Mouse (Mus musculus) CD4-positive, CD25-positive, alpha-beta regulatory T cell, adult 4 months (primary cell): ENCODE data around the gene Casz1. TPM values are rescaled to one million over a fixed set of nuclear protein-coding genes. Genes with fewer than 3 reads are reported as not detected.

Experiments used
- ATAC-seq: one replicate; pipeline ENCODE4 v1.8.0; 2017
- polyA plus RNA-seq, 2 experiments: library from polyadenylated mRNA; unstranded; fragments of 100-300 nt; shearing (Covaris generic); gene quantifications; one replicate each; pipeline ENCODE4 v1.2.1; 2017

Gene Casz1
- polyA plus RNA-seq, 2 experiments from 2014 or later = 1.0 to 1.9 TPM

DNA sequence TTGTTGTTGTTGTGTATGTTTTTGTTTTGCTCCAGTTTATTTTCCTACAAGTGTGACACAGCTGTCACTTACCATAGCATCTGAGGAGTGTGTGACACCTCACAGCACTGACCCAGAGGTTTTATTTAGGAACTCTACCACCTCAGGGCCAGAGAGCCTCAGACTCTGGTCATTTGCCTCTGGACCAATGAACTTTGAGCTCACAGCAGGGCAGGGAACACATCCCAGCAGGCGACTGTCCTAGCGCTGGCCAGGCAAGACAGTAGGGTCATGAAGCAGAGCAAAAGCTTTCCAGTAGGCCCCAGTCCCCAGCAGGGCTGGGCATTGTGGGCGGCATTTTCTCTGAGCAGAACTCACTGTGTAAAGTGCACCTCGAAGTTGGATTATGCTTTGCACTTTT lies 1.2 kb upstream of the Casz1 start:
- no peak for ATAC-seq

DNA sequence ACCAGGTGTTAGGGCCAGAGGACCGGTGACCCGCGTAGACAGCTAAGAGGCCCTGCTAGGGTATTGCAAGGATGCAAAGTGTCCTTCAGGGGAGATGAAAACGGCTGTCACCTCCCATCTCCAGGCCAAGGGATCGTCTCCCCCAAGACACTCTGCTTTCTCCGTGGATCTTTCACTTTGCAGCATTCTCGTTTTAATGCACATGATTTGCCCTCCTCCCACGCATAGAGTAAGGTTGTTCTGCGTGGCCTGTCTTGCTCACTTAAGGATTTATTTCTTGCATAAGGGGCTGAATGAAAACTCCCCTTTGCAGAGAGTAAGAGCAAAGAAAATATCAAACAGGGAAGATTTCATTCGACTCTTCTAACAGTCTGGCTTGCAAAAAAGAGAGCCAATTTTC lies 593 bp upstream of the Casz1 start:
- ATAC-seq = no peak

DNA sequence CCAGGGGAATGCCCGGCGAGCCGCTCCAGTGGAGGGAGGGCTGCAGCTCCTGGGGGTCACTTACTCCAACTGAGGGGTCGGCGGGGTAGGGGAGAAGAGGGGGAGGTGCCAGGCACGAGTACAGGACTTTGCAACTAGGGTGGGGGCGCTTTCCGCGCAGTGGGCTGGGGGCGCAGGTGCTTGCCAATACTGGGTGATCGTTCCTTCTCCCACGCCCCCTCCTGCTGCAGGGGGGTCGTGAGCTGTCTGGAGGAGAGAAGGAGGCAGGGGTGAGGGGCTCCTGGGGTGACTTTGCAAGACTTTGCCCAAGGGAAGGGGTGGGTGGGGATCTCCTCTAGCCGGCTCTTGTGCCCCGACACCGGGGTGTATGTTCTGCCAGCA lies 541 bp downstream of the Casz1 start:
- ATAC-seq = no peak

GRCm38 (mm10) chr4:148805161-148805810 lies 1.1 kb downstream of the Casz1 start:
- ATAC-seq = no peak

GRCm38 (mm10) chr4:148805811-148806747 lies 1.9 kb downstream of the Casz1 start:
- ATAC-seq = no peak

DNA sequence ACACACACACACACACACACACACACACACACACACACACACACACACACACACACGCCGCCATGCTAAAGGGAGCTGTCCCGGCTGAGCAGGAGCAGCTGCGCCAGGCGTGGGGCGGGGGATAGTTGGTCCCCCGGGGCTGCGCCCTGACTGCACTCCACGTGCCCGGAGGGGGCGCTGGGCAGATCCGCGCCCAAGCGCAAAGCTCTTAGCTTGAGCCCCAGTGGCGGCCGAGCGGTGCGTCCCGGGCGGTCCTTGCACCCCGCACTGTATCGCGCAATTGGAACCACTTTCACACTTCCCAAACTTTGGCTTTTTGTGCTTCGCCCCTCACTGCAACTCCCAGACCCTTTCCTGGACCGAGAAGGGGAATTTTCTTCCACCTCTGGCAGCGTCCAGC lies 2.6 kb downstream of the Casz1 start:
- ATAC-seq = no peak

- ATAC-seq = no peak
Observed at GRCm38 (mm10) chr4:148807397-148807796, 3.2 kb downstream of the Casz1 start.

- no peak for ATAC-seq
Observed at GRCm38 (mm10) chr4:148808839-148809238, 4.6 kb downstream of the Casz1 start.

GRCm38 (mm10) chr4:148810706-148811105 lies 6.5 kb downstream of the Casz1 start:
- no peak for ATAC-seq

GRCm38 (mm10) chr4:148811940-148812339 lies 7.7 kb downstream of the Casz1 start:
- ATAC-seq = no peak

DNA sequence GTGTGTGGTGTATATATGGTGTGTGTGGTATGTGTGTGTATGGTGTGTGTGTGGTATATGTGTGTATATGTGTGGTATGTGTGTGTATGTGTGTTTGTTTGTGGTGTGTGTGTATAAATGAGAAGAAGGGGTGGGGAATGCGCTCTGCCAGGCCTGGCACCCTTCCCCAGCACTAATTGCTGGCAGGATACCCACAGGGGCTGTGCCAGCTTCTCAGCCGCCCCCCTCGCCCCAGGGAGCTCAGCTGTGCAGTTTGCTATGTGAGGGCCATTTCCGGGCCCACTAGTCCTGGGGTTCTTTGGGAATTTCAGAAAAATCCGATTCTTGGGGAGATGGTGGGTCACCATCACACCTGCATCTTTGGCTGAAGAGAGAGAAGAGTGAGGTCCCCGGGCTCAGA lies 9.0 kb downstream of the Casz1 start:
- no peak for ATAC-seq

DNA sequence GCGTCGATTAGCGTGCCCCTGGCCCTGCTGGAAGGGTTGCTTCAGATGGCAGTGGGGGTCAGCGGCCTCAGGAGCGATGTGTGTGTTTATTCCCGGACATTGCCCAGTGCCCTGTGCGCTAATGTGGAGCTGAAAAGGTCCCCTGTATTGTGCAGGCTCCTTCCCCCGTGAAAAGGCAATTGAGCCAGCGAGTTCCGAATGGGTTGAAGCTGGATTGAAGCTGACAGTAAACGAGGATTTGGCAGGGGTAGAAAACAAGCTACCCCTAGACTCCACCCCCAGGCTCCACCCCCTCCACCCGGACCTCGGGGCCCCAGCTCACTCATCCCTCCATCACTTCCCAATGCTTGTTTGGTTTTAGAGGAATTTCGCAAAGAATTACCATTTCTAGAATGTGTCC lies 12.3 kb downstream of the Casz1 start:
- ATAC-seq = no peak

GRCm38 (mm10) chr4:148818161-148818560 lies 13.9 kb downstream of the Casz1 start:
- ATAC-seq = no peak

DNA sequence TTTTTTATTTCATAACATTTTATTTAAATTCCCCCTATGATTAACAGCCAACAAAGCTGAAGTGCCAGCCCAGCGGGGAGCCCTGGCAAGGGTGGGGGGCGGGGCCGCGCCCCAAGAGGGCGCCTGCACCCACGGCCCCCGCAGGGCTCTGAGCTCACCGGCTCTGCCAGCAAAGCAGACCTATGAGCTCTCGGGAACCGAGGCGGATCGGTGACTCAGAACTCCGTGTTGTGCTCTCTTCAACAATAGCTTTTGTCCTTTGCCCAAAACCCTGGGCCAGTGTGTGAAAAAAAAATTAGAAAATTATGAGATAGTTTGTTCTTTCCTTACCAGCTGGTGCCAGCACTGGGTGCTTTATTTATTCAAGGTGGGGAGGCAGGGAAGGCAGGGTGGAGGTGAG lies 15.9 kb downstream of the Casz1 start:
- no peak for ATAC-seq

DNA sequence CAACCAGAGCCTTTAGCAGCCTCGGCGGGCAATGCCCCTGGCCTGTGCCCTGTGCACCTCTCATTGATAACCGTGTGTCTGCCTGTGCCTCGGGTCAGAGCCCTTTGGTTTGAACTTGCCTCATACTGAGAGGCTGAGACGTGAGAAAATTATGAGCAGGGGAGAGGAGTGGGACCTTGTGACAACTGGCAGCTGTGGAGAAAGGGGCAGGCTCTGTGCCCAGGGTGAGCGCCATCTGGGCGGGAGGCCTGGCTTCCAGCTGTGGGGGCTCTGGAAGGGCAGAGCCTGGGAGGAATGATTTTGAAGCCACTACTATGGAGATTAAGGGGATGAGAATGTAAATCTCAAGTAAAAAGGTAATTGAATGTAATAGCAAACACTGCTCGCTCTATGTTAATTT lies 19.1 kb downstream of the Casz1 start:
- ATAC-seq = no peak

- ATAC-seq = no peak
Observed at GRCm38 (mm10) chr4:148830350-148830749, 26.1 kb downstream of the Casz1 start.

- no peak for ATAC-seq
Observed at GRCm38 (mm10) chr4:148833245-148833990, 29.2 kb downstream of the Casz1 start.

- no peak for ATAC-seq
Observed at GRCm38 (mm10) chr4:148836391-148836790, 32.2 kb downstream of the Casz1 start.

DNA sequence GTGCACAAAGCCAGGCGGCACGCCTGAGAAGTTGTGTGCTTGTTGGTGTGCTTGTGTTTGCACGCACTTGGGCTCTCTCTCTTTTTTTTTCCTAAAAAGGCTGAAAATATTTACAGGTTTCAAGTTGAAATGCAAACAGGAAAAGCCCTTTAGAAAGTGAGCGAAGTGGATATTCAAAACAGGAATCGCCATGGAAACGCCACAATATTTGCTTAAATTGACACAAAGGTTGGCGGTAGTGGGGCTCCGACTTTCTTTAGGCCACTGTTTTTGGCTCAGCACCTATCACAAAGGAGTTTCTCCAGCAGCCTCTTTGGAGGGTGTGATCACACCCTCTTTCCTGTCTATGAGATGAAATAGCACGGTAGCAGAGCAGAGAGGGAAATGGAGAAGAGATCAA lies 32.8 kb downstream of the Casz1 start:
- ATAC-seq = no peak

GRCm38 (mm10) chr4:148837644-148838043 lies 33.4 kb downstream of the Casz1 start:
- ATAC-seq = no peak

GRCm38 (mm10) chr4:148842302-148842701 lies 38.1 kb downstream of the Casz1 start:
- ATAC-seq = no peak

- no peak for ATAC-seq
Observed at GRCm38 (mm10) chr4:148844921-148845320, 40.7 kb downstream of the Casz1 start.

- no peak for ATAC-seq
Observed at GRCm38 (mm10) chr4:148846203-148846602, 42.0 kb downstream of the Casz1 start.
